Mouse (Mus musculus) ES-E14 (cell line): ENCODE data around the gene Gm28308. TPM values are rescaled to one million over a fixed set of nuclear protein-coding genes. Genes with fewer than 3 reads are reported as not detected.

Experiments
- DNase-seq: peaks from one replicate; pipeline ENCODE4 v3.0.0-alpha.2; 2013; ENCODE audit warnings: low read depth, low spot score
- H3K27ac ChIP-seq: 2 replicates; pipeline ENCODE4 v1.5.1; 2012; ENCODE audit warnings: low read depth, mild to moderate bottlenecking, low read length, moderate library complexity, mixed read lengths; ENCODE audit not compliant: poor library complexity, insufficient read depth, severe bottlenecking
- H3K36me3 ChIP-seq: 2 replicates; pipeline ENCODE4 v1.6.1; 2012; ENCODE audit warnings: mild to moderate bottlenecking, low read length, moderate library complexity, mixed read lengths; ENCODE audit not compliant: control insufficient read depth, poor library complexity, insufficient read depth, severe bottlenecking
- H3K4me1 ChIP-seq, 2 experiments: fragments of 150-350 bp in 1 of 2; sonication (generic) in 1 of 2; 2 replicates each; pipeline ENCODE4 v1.6.1; 2012; ENCODE audit warnings: low read length in 2 of 2, mild to moderate bottlenecking in 1 of 2, mixed read lengths in 1 of 2; ENCODE audit not compliant: control insufficient read depth in 2 of 2, insufficient read depth in 2 of 2, poor library complexity in 1 of 2
- H3K4me3 ChIP-seq, 2 experiments: fragments of 150-350 bp in 1 of 2; sonication (generic) in 1 of 2; 2 replicates each; pipeline ENCODE4 v1.5.1; 2012; ENCODE audit warnings: low read length in 2 of 2, low read depth in 1 of 2, mild to moderate bottlenecking in 1 of 2, mixed read lengths in 1 of 2; ENCODE audit not compliant: insufficient read depth in 1 of 2, poor library complexity in 1 of 2, severe bottlenecking in 1 of 2
- H3K9ac ChIP-seq: 2 replicates; pipeline ENCODE4 v1.6.1; 2012; ENCODE audit warnings: low read depth, mild to moderate bottlenecking, low read length, mixed read lengths; ENCODE audit not compliant: poor library complexity, insufficient read depth, severe bottlenecking
- H3K9me3 ChIP-seq: fragments of 150-350 bp; sonication (generic); 2 replicates; pipeline ENCODE4 v1.6.1; 2012; ENCODE audit warnings: low read depth, mild to moderate bottlenecking, low read length; ENCODE audit not compliant: control insufficient read depth, insufficient read depth
- CHD2 ChIP-seq: IDR thresholded peaks from 2 replicates; pipeline ENCODE4 v1.6.1; 2014; ENCODE audit warnings: mild to moderate bottlenecking, low read depth, low read length, inconsistent platforms
- HCFC1 ChIP-seq: IDR thresholded peaks from 2 replicates; pipeline ENCODE4 v1.6.1; 2012; ENCODE audit warnings: low read length, inconsistent platforms, borderline replicate concordance; ENCODE audit not compliant: insufficient read depth
- MAFK ChIP-seq: IDR thresholded peaks from 2 replicates; pipeline ENCODE4 v1.6.1; 2014; ENCODE audit warnings: mild to moderate bottlenecking, low read depth, low read length, inconsistent platforms; ENCODE audit not compliant: insufficient read depth
- ZC3H11A ChIP-seq: IDR thresholded peaks from 2 replicates; pipeline ENCODE4 v1.6.1; 2012; ENCODE audit warnings: low read depth, mild to moderate bottlenecking, inconsistent platforms, low read length, borderline replicate concordance
- ZNF384 ChIP-seq: IDR thresholded peaks from 2 replicates; pipeline ENCODE4 v1.6.1; 2012; ENCODE audit warnings: low read depth, low read length, inconsistent platforms
- in situ Hi-C, 2 experiments: fragments of 600-800 bp; cut with MboI; formaldehyde crosslinking; loops; one replicate each; pipeline ENCODE4 v1.15.1; 2025; ENCODE audit warnings: low sequenced_read_pairs in 2 of 2, inconsistent platforms in 1 of 2; ENCODE audit not compliant: unreplicated experiment in 2 of 2
- total RNA-seq: library from RNA; depleted of rRNA; stranded (reverse); fragments of 300-350 nt; gene quantifications from 2 replicates; pipeline ENCODE4 v1.2.3, GENCODE M21; 2012

Gene Gm28308
- total RNA-seq, 1 experiment, result 0.31 TPM

GRCm38 (mm10) chr6:52173648-52174047 is 39.5 kb downstream of the Gm28308 start:
- Histone ChIP-seq H3K4me1 (peaks cover 2 to 3% of the 10 kb centered on the region in 2 experiments; a peak in 1 of 4 replicates), H3K36me3 (no peaks in the 10 kb centered on the region), H3K4me3 (no peak overlapping the region), H3K9me3 (no peaks in the 10 kb centered on the region), H3K27ac (no peak overlapping the region), H3K9ac (no peak overlapping the region)
- no peak for DNase-seq
- in situ Hi-C loops, result loop anchor here in 1 of 2 experiments (10.0 kb wide), 1 partner anchor 141 kb away; the partner anchor contains the start of gene Evx1
- TF ChIP-seq MAFK (no peak), HCFC1 (no peak), CHD2 (no peak), ZC3H11A (no peak), ZNF384 (no peak)

- peak overlapping the region; percentile 58 to 61 for H3K4me3 ChIP-seq
- peak; percentile 93 for DNase-seq
- no peaks in the 10 kb centered on the region for H3K36me3 ChIP-seq
- peaks cover 2 to 3% of the 10 kb centered on the region in 2 experiments; a peak in 1 of 4 replicates for H3K4me1 ChIP-seq
- no peak overlapping the region for H3K27ac ChIP-seq
- TF ChIP-seq CHD2, result peak; percentile 63; the same call in 1 of the 2 replicates
- TF ChIP-seq ZC3H11A, result no peak
- no peaks in the 10 kb centered on the region for H3K9me3 ChIP-seq
- peak overlapping the region; percentile 50; the same call in 1 of the 2 replicates for H3K9ac ChIP-seq
- in situ Hi-C loops, result loop anchor here in 1 of 2 experiments (10.0 kb wide), 1 partner anchor 142 kb away; the partner anchor contains the start of gene Evx1
Measured at GRCm38 (mm10) chr6:52172501-52172900, 40.6 kb downstream of the Gm28308 start.

- Histone ChIP-seq H3K9me3 (no peaks in the 10 kb centered on the region), H3K4me3 (peak overlapping the region; percentile 58 to 61), H3K4me1 (peaks cover 2 to 3% of the 10 kb centered on the region in 2 experiments; a peak in 1 of 4 replicates), H3K9ac (no peak overlapping the region), H3K27ac (no peak overlapping the region), H3K36me3 (no peaks in the 10 kb centered on the region)
- no peak for TF ChIP-seq CHD2
- no peak for TF ChIP-seq MAFK
- TF ChIP-seq HCFC1, result no peak
- TF ChIP-seq ZNF384, result no peak
- no peak for TF ChIP-seq ZC3H11A
- no peak for DNase-seq
- in situ Hi-C loops, result loop anchor here in 1 of 2 experiments (10.0 kb wide), 1 partner anchor 143 kb away; the partner anchor contains the start of gene Evx1
Measured at GRCm38 (mm10) chr6:52171938-52172337, 41.2 kb downstream of the Gm28308 start.

GRCm38 (mm10) chr6:52171331-52171730 is 41.8 kb downstream of the Gm28308 start:
- H3K9me3 ChIP-seq, result no peaks in the 10 kb centered on the region
- TF ChIP-seq HCFC1 (no peak), ZNF384 (no peak), CHD2 (no peak), MAFK (no peak), ZC3H11A (no peak)
- H3K4me1 ChIP-seq, result peaks cover under 1 to 3% of the 10 kb centered on the region in 2 experiments; a peak in 1 of 4 replicates
- DNase-seq, result no peak
- in situ Hi-C loops, result loop anchor here in 1 of 2 experiments (10.0 kb wide), 1 partner anchor 143 kb away; the partner anchor contains the start of gene Evx1
- H3K36me3 ChIP-seq, result no peaks in the 10 kb centered on the region
- H3K4me3 ChIP-seq, result no peak overlapping the region
- H3K9ac ChIP-seq, result no peak overlapping the region
- no peak overlapping the region for H3K27ac ChIP-seq

- in situ Hi-C loops, result loop anchor here in 1 of 2 experiments (10.0 kb wide), 1 partner anchor 144 kb away; the partner anchor contains the start of gene Evx1
- H3K27ac ChIP-seq, result no peak overlapping the region
- H3K4me3 ChIP-seq, result peak overlapping the region in 1 of 2 experiments; percentile 32; a peak in 1 of 4 replicates
- no peaks in the 10 kb centered on the region for H3K36me3 ChIP-seq
- no peak for TF ChIP-seq MAFK
- no peak for TF ChIP-seq CHD2
- TF ChIP-seq ZC3H11A, result no peak
- TF ChIP-seq ZNF384, result no peak
- TF ChIP-seq HCFC1, result no peak
- H3K9me3 ChIP-seq, result no peaks in the 10 kb centered on the region
- H3K4me1 ChIP-seq, result peaks cover 0 to 3% of the 10 kb centered on the region in 2 experiments; a peak in 1 of 4 replicates
- DNase-seq, result no peak
- no peak overlapping the region for H3K9ac ChIP-seq
Measured at GRCm38 (mm10) chr6:52170898-52171223, 42.3 kb downstream of the Gm28308 start.
